ENCODE assay signal across 17 mouse cellular contexts in the genomic region with DNA sequence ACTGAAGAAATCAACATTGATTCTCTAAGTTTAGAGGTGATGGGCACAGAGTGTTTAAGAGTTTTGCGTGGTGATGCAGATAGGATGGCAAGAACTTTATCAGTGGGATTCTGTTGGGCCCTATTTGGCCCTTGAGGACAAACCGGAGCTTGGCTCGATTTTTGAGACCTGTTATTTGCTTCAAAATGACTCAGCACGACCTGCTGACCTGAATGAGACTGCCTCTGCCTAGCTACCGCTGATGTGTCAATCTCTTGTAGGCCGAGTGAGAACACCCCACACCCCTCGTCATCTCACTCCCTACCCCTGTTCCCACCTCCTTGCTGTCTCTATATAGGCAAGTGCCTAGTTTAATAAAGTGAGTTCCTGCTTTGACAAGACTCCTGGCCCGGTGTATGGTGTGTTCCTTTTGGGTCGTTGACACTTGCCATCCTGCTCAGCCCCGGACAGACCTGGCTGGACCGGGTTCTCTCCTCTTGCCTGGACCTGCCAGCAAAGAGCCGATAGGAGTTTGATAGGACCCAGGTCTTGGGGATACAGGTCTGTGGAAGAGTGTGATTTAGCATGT. TPM values are rescaled to one million over a fixed set of nuclear protein-coding genes. Genes with fewer than 3 reads are reported as not detected.
"Had no signal": no experiment of that assay in that cellular context is flagged by ENCODE, and none has a peak within 500 bp of the region (broad histone marks: within the 10 kb centered on the region; RNA-seq: fewer than 3 reads in every experiment).

No protein-coding gene starts in this region.

- H3K4me1 ChIP-seq: stomach, embryonic 15.5 days had no signal

- H3K27me3 ChIP-seq: neural tube, embryonic 13.5 days; neural tube, embryonic 15.5 days; stomach, embryonic 15.5 days had no signal

- H3K9me3 ChIP-seq: stomach, embryonic 15.5 days had no signal

- H3K27ac ChIP-seq: neural tube, embryonic 13.5 days; neural tube, embryonic 15.5 days; stomach, embryonic 15.5 days; stomach, postnatal 0 days had no signal

- H3K9ac ChIP-seq: neural tube, embryonic 13.5 days; neural tube, embryonic 15.5 days; stomach, embryonic 15.5 days had no signal

- DNase-seq: retina, postnatal 1 day; right cerebral cortex, adult 18-20 months; right cerebral cortex, postnatal 14 days; right cerebral cortex, postnatal 25 days; right cerebral cortex, postnatal 4 days; spleen, adult 18-20 months; thymus, adult 18-20 months; thymus, adult 2 months; thymus, postnatal 14 days; thymus, postnatal 25 days; thymus, postnatal 36 days; thymus, postnatal 4 days had no signal

- H3K4me2 ChIP-seq: neural tube, embryonic 13.5 days; neural tube, embryonic 15.5 days; stomach, embryonic 15.5 days had no signal

- H3K4me3 ChIP-seq: neural tube, embryonic 13.5 days; neural tube, embryonic 15.5 days; stomach, embryonic 15.5 days had no signal

- H3K36me3 ChIP-seq: neural tube, embryonic 13.5 days; neural tube, embryonic 15.5 days; stomach, embryonic 15.5 days had no signal

RNA-seq across cellular contexts. Expression of a gene that starts 28.4 kb away (rescaled TPM):
- total RNA-seq: neutrophil, adult 5-6 weeks had no signal
